ENCODE assay signal across 15 mouse cellular contexts in the genomic region with DNA sequence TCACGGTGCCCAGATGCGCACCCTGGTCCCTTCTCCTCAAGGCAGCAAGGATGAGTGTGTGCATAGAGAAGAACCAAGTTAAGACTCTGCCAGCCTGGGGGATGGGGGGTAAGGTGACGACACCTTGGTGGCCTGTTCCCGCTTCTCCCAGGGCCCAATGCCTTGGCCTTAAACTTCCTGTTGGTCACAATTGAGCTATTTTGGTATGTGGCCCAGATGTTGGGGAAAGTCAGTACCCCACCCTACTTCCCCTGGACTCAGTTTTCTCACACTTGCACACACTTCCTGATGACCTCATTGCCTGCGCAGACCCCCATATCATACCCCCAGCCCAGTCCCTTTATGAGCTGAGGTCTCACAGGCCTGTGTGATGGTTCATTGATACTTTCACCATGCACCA. TPM values are rescaled to one million over a fixed set of nuclear protein-coding genes. Genes with fewer than 3 reads are reported as not detected.
DNase-seq lines count a peak whose midpoint lies in the region; ATAC-seq and TF ChIP-seq lines count a peak whose summit lies in the region.
"Had no signal": no experiment of that assay in that cellular context is flagged by ENCODE, and none has a peak within 500 bp of the region (broad histone marks: within the 10 kb centered on the region; RNA-seq: fewer than 3 reads in every experiment).

No protein-coding gene starts in this region.

- H3K9me3 ChIP-seq in kidney, embryonic 16.5 days (ENCODE audit: low read length): no peaks in the 10 kb centered on the region
- no peaks in the 10 kb centered on the region for H3K9me3 ChIP-seq in stomach, embryonic 15.5 days
- H3K9me3 ChIP-seq: embryonic facial prominence, embryonic 12.5 days; G1E; limb, embryonic 13.5 days had no signal

- TF ChIP-seq CTCF in spleen, adult 2 months (IDR thresholded peaks at IDR 0.05; ENCODE audit: extremely low read depth, insufficient read depth, insufficient read length, insufficient replicate concordance): no peak

- H3K36me3 ChIP-seq in kidney, embryonic 16.5 days (ENCODE audit: insufficient read depth, low read length): no peaks in the 10 kb centered on the region
- no peaks in the 10 kb centered on the region for H3K36me3 ChIP-seq in spleen, adult 2 months (ENCODE audit: control insufficient read depth, insufficient read depth, low read length)
- H3K36me3 ChIP-seq in stomach, embryonic 15.5 days: no peaks in the 10 kb centered on the region
- H3K36me3 ChIP-seq: embryonic facial prominence, embryonic 12.5 days; G1E; limb, embryonic 13.5 days had no signal

- intact Hi-C loops in heart, postnatal 10 days (cut with DNase I): loop anchor here (5.0 kb wide), 1 partner anchor 53 kb away; no protein-coding TSS in a partner anchor

- no peak for ATAC-seq in kidney, embryonic 16.5 days (ENCODE audit: low FRiP score, low TSS enrichment)
- no peak for ATAC-seq in stomach, embryonic 15.5 days (ENCODE audit: insufficient read depth, low FRiP score, low read depth)

- TF ChIP-seq POLR2A in spleen, adult 2 months (IDR thresholded peaks at IDR 0.05; ENCODE audit: low read depth, low read length): no peak

- WGBS in kidney, embryonic 16.5 days: 83% methylated on average over 5 of the region's 5 CpGs
- WGBS in spleen, adult 2 months: 66% methylated on average over 5 of the region's 5 CpGs
- 80% methylated on average over 5 of the region's 5 CpGs for WGBS in stomach, embryonic 15.5 days

- peaks cover 44% of the 10 kb centered on the region for H3K4me1 ChIP-seq in kidney, embryonic 16.5 days (ENCODE audit: insufficient read depth, low read length)
- peaks cover 35% of the 10 kb centered on the region for H3K4me1 ChIP-seq in spleen, adult 2 months (ENCODE audit: control insufficient read depth, insufficient read depth, insufficient read length)
- peaks cover 6% of the 10 kb centered on the region; the same call in 1 of the 2 replicates for H3K4me1 ChIP-seq in stomach, embryonic 15.5 days

- no peak overlapping the region for H3K4me2 ChIP-seq in kidney, embryonic 16.5 days (replicated peaks; ENCODE audit: low read depth, low read length)
- H3K4me2 ChIP-seq in stomach, embryonic 15.5 days: no peak overlapping the region
- H3K4me2 ChIP-seq: embryonic facial prominence, embryonic 12.5 days; limb, embryonic 13.5 days had no signal

- peak; percentile 94 for DNase-seq in heart, adult 11 months
- DNase-seq in heart, postnatal 10 days: no peak
- DNase-seq in kidney, adult 18-20 months: no peak
- DNase-seq in spleen, adult 2 months (ENCODE audit: low read depth in 1 of 2, low spot score in 2 of 2): no peak
- no peak for DNase-seq in spleen, adult 12 weeks (ENCODE audit: low spot score)
- DNase-seq in gastrocnemius, adult 8-10 months (ENCODE audit: low spot score in 2 of 2): no peak
- DNase-seq: cerebellum, adult 9-10 months; gastrocnemius, postnatal 25 days; layer of hippocampus, adult 9-11 months had no signal

- H3K27me3 ChIP-seq in kidney, embryonic 16.5 days (ENCODE audit: insufficient read depth, low read length): no peaks in the 10 kb centered on the region
- no peaks in the 10 kb centered on the region for H3K27me3 ChIP-seq in spleen, adult 2 months (ENCODE audit: control insufficient read depth, insufficient read depth, low read length)
- no peaks in the 10 kb centered on the region for H3K27me3 ChIP-seq in stomach, embryonic 15.5 days (replicated peaks)
- H3K27me3 ChIP-seq: embryonic facial prominence, embryonic 12.5 days; limb, embryonic 13.5 days had no signal

- H3K9ac ChIP-seq in kidney, embryonic 16.5 days (replicated peaks; ENCODE audit: low read length): no peak overlapping the region
- H3K9ac ChIP-seq in stomach, embryonic 15.5 days: no peak overlapping the region
- H3K9ac ChIP-seq: embryonic facial prominence, embryonic 12.5 days; limb, embryonic 13.5 days had no signal

- H3K4me3 ChIP-seq in kidney, embryonic 16.5 days (ENCODE audit: low read length): no peak overlapping the region
- no peak overlapping the region for H3K4me3 ChIP-seq in spleen, adult 2 months (ENCODE audit: extremely low read depth, insufficient read depth, insufficient read length)
- no peak overlapping the region for H3K4me3 ChIP-seq in stomach, embryonic 15.5 days (replicated peaks)
- H3K4me3 ChIP-seq: embryonic facial prominence, embryonic 12.5 days; limb, embryonic 13.5 days; myocyte had no signal

- peak overlapping the region; percentile 64 for H3K27ac ChIP-seq in kidney, embryonic 16.5 days (ENCODE audit: low read length)
- peak overlapping the region; percentile 17 for H3K27ac ChIP-seq in spleen, adult 2 months (ENCODE audit: insufficient read depth, low read length)
- H3K27ac ChIP-seq in stomach, embryonic 15.5 days: peak overlapping the region; percentile 12; the same call in 1 of the 2 replicates
- H3K27ac ChIP-seq: embryonic facial prominence, embryonic 12.5 days; limb, embryonic 13.5 days had no signal

RNA-seq across cellular contexts. Expression of a gene that starts 23.9 kb away (rescaled TPM):
- total RNA-seq in heart, postnatal 10 days (2021): 10 to 100 TPM; 18.3 to 22.1 TPM
- polyA plus RNA-seq in kidney, embryonic 16.5 days (2015; fragmentation: Nextera tagmentation; extraction: Ambion mirVana): 14.1 and 17.7 TPM in 2 replicates
- 17.6 and 18.6 TPM in 2 replicates for polyA plus RNA-seq in spleen, adult 2 months (2012; rRNA removed)
- polyA plus RNA-seq in stomach, embryonic 15.5 days (2015; fragmentation: Nextera tagmentation; extraction: Ambion mirVana): 3.8 and 4.2 TPM in 2 replicates
- 1 to 10 TPM; 2.4 to 3.0 (median 2.7) TPM for total RNA-seq in gastrocnemius, adult 8-10 months (2022)
- polyA plus RNA-seq: G1E had no signal

Comparison
In these comparisons a context has a peak if more than half of its experiments do, and no peak if none do; other contexts are left out.
1. H3K27ac ChIP-seq: peak in every context shown above with its lines; median percentile 64 in kidney, embryonic 16.5 days; 17 in spleen, adult 2 months; 12 in stomach, embryonic 15.5 days.